Mouse (Mus musculus): Measurements from ENCODE around the gene Atg2a.

Atg2a gene

GRCm38 (mm10) chr19:6253021-6253420 lies 11.6 kb downstream of the Atg2a start:
- no peak for DNase-seq

GRCm38 (mm10) chr19:6260428-6260827 lies 19.0 kb downstream of the Atg2a start:
- DNase-seq = no peak

- DNase-seq = no peak
Measured at GRCm38 (mm10) chr19:6260946-6261345, 19.5 kb downstream of the Atg2a start.

GRCm38 (mm10) chr19:6261379-6261778 lies 19.9 kb downstream of the Atg2a start:
- DNase-seq = no peak

GRCm38 (mm10) chr19:6262222-6262621 lies 20.8 kb downstream of the Atg2a start:
- DNase-seq = peak; percentile 82

- DNase-seq = peak; percentile 86
Measured at GRCm38 (mm10) chr19:6262839-6263433, 21.5 kb downstream of the Atg2a start.

GRCm38 (mm10) chr19:6264200-6264599 lies 22.7 kb downstream of the Atg2a start:
- no peak for DNase-seq

- no peak for DNase-seq
Measured at GRCm38 (mm10) chr19:6264945-6265344, 23.5 kb downstream of the Atg2a start.

- no peak for DNase-seq
Measured at GRCm38 (mm10) chr19:6265727-6266182, 24.3 kb downstream of the Atg2a start.

GRCm38 (mm10) chr19:6267306-6268169 lies 26.1 kb downstream of the Atg2a start:
- no peak for DNase-seq

- DNase-seq = peak; percentile 89
Measured at GRCm38 (mm10) chr19:6268170-6268528, 26.7 kb downstream of the Atg2a start.

- no peak for DNase-seq
Measured at GRCm38 (mm10) chr19:6268670-6269132, 27.2 kb downstream of the Atg2a start.

GRCm38 (mm10) chr19:6269798-6270475 lies 28.5 kb downstream of the Atg2a start:
- no peak for DNase-seq

GRCm38 (mm10) chr19:6270661-6271060 lies 29.2 kb downstream of the Atg2a start:
- DNase-seq = no peak

GRCm38 (mm10) chr19:6271206-6271605 lies 29.7 kb downstream of the Atg2a start:
- DNase-seq = no peak

GRCm38 (mm10) chr19:6272053-6272452 lies 30.6 kb downstream of the Atg2a start:
- DNase-seq = peak; percentile 59

- DNase-seq = no peak
Measured at GRCm38 (mm10) chr19:6272738-6273137, 31.3 kb downstream of the Atg2a start.

- DNase-seq = no peak
Measured at GRCm38 (mm10) chr19:6273592-6273991, 32.1 kb downstream of the Atg2a start.

- DNase-seq = no peak
Measured at GRCm38 (mm10) chr19:6273998-6274608, 32.6 kb downstream of the Atg2a start.

GRCm38 (mm10) chr19:6275740-6276389 lies 34.4 kb downstream of the Atg2a start:
- DNase-seq = no peak

- DNase-seq = peak; percentile 99
Measured at GRCm38 (mm10) chr19:6276426-6277421, 35.3 kb downstream of the Atg2a start, which contains the start of gene Ehd1. Ehd1 (plus strand) TSS chr19:6276725.
